Mouse (Mus musculus) layer of hippocampus, postnatal 25 days (tissue): Measurements from ENCODE around the gene Hypm. TPM values are rescaled to one million over a fixed set of nuclear protein-coding genes. Genes with fewer than 3 reads are reported as not detected.

Source experiments
- DNase-seq, 2 experiments: peaks; one replicate each; pipeline ENCODE4 v3.0.0; 2022; ENCODE audit warnings: mixed read lengths in 2 of 2, low spot score in 1 of 2; ENCODE audit errors: extremely low spot score in 1 of 2
- total RNA-seq, 2 experiments: library from RNA; stranded (reverse); gene quantifications; 2 replicates each; pipeline ENCODE4 v1.2.3; 2021

The Hypm gene
- not detected for total RNA-seq

DNA sequence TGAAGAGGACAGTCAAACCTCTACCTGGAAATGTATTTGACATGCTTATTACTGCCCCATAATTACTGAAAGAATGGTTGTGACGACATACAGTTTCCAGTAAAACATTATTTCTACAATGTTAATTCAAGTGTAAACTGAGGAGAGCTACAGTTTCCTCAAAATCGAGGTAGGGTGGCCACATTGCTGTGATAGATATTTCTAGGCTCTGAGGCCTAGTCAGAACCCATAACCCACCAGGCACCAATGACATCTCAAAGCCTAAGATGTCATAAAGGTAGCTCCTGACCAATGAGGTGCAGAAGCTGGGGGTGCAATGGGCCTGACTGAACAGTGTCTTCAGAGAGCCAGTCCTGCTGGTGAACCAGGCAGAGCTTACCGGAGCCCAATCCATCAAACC lies at the start of gene Hypm:
Hypm (plus strand) TSS at position 301 of the 400 bp plus-strand sequence.
- DNase-seq, result no peak

GRCm38 (mm10) chrX:9810101-9810500 lies 36.6 kb upstream of the Hypm start:
- DNase-seq, result no peak

GRCm38 (mm10) chrX:9812469-9812868 lies 34.3 kb upstream of the Hypm start:
- no peak for DNase-seq

- DNase-seq, result no peak
Measured at GRCm38 (mm10) chrX:9834779-9835178, 11.9 kb upstream of the Hypm start.

GRCm38 (mm10) chrX:9849403-9849802 lies 2.7 kb downstream of the Hypm start, which contains the start of gene H2al3:
Gene H2al3, plus strand, starts transcription at chrX:9849703.
- DNase-seq, result no peak

DNA sequence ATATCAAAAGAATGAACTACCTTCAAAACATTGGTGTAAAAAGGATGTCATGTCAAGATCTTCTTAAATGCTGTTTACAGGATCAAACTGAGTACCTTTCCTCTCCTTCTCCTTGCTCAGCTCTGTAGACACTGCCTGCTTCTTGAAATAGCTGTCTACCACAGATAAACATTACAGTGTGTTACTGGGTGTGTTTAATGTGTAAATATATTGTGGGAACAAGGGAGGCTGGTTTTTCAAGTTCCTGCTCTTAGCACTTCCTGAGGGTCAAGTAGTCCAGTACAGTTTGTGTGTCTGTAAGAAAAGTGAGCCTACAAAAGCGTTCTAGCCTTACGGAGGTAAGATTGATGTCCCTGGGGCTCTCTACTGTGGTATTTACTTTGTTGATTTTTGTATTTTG lies 15.1 kb downstream of the Hypm start:
- no peak for DNase-seq

DNA sequence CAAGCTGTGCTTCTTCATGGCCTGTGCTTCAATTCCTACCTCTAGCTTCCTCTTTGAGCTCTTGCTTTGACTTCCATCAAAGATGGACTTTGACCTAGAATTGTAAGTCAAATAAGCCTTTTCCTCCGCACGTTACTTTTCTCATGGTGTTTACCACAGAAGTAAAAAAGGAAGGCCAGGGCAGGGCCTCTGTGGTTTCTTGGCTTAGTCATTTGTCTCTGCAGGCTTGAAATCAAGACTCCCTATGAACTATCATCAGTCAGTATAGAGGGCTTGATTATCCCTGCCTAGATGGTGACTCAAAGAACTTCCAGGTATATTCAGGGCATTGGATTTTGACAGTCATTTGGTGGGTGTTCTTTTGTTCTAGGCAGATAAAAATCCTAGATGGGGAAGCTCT lies 28.8 kb downstream of the Hypm start:
- no peak for DNase-seq

GRCm38 (mm10) chrX:9885322-9885721 lies 38.6 kb downstream of the Hypm start, which contains the start of gene Sytl5:
Gene Sytl5, plus strand, starts transcription at chrX:9885622.
- no peak for DNase-seq

Other genes starting within 250 kb of the Hypm start
- gene Dynlt3, start 183.9 kb upstream of the Hypm start, total RNA-seq, result 100 to 1,000 TPM; 125 to 131 TPM
- gene H2al3, start 2.8 kb downstream of the Hypm start, total RNA-seq, result not detected
- gene Sytl5, start 38.7 kb downstream of the Hypm start, total RNA-seq, result 1 to 10 TPM; 5.2 to 5.5 TPM